In the genomic region with DNA sequence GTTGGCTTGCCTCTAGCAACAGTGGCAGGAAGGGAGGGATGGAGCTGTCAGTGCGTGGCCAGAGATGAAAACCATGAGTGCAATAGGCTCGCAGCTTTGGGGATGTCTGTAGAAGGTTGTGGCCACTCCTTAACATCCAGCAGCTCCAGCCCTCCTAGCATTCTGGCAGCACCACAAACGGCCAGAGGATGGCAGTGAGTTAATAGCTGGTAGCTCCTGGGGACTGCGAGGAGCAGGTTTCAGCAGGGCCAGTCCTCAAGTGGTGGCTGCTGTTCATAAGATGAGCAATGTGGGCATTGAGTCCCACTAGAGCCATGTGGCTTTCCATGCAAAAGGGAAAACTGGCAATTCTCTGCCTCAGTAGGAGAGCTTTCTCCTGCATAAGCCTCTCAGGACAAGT, we compare ENCODE assay signal across 8 mouse cellular contexts. TPM values are rescaled to one million over a fixed set of nuclear protein-coding genes. Genes with fewer than 3 reads are reported as not detected.
DNase-seq lines count a peak whose midpoint lies in the region; ATAC-seq lines count a peak whose summit lies in the region.
"Had no signal": no experiment of that assay in that cellular context is flagged by ENCODE, and none has a peak within 500 bp of the region (broad histone marks: within the 10 kb centered on the region; RNA-seq: fewer than 3 reads in every experiment).

No protein-coding gene starts in this region.

- H3K9ac ChIP-seq in intestine, embryonic 15.5 days: no peak overlapping the region
- no peak overlapping the region for H3K9ac ChIP-seq in intestine, embryonic 16.5 days (ENCODE audit: low read depth, low read length)
- H3K9ac ChIP-seq in heart, embryonic 16.5 days (ENCODE audit: low read length): no peak overlapping the region
- no peak overlapping the region for H3K9ac ChIP-seq in kidney, embryonic 15.5 days

- H3K27me3 ChIP-seq in intestine, embryonic 15.5 days (replicated peaks): 0 out of 2 replicates have a peak, but pooled peaks cover 2% of the 10 kb centered on the region
- H3K27me3 ChIP-seq in intestine, embryonic 16.5 days (replicated peaks; ENCODE audit: control insufficient read depth, insufficient read depth, low read length): no peaks in the 10 kb centered on the region
- H3K27me3 ChIP-seq in heart, embryonic 16.5 days (ENCODE audit: control insufficient read depth, insufficient read depth, low read length): no peaks in the 10 kb centered on the region
- 0 out of 2 replicates have a peak, but pooled peaks cover 3% of the 10 kb centered on the region for H3K27me3 ChIP-seq in kidney, embryonic 15.5 days

- H3K36me3 ChIP-seq in intestine, embryonic 15.5 days: no peaks in the 10 kb centered on the region
- no peaks in the 10 kb centered on the region for H3K36me3 ChIP-seq in intestine, embryonic 16.5 days (ENCODE audit: control insufficient read depth, insufficient read depth, low read length)
- H3K36me3 ChIP-seq in heart, embryonic 16.5 days (ENCODE audit: control insufficient read depth, insufficient read depth): no peaks in the 10 kb centered on the region
- no peaks in the 10 kb centered on the region for H3K36me3 ChIP-seq in kidney, embryonic 15.5 days

- H3K27ac ChIP-seq in intestine, embryonic 15.5 days: no peak overlapping the region
- H3K27ac ChIP-seq in intestine, embryonic 16.5 days (ENCODE audit: low read length): no peak overlapping the region
- no peak overlapping the region for H3K27ac ChIP-seq in heart, embryonic 16.5 days (ENCODE audit: low read length)
- H3K27ac ChIP-seq in kidney, embryonic 15.5 days: no peak overlapping the region

- H3K4me1 ChIP-seq in intestine, embryonic 15.5 days (replicated peaks): no peaks in the 10 kb centered on the region
- H3K4me1 ChIP-seq in intestine, embryonic 16.5 days (ENCODE audit: control insufficient read depth, insufficient read depth, low read length): no peaks in the 10 kb centered on the region
- H3K4me1 ChIP-seq in heart, embryonic 16.5 days (ENCODE audit: control insufficient read depth, insufficient read depth, low read length): peaks cover 21% of the 10 kb centered on the region
- H3K4me1 ChIP-seq in kidney, embryonic 15.5 days: 0 out of 2 replicates have a peak, but pooled peaks cover 4% of the 10 kb centered on the region

- no peak overlapping the region for H3K4me3 ChIP-seq in intestine, embryonic 15.5 days (replicated peaks)
- H3K4me3 ChIP-seq in intestine, embryonic 16.5 days (ENCODE audit: low read length): no peak overlapping the region
- H3K4me3 ChIP-seq in heart, embryonic 16.5 days (ENCODE audit: low read length): no peak overlapping the region
- H3K4me3 ChIP-seq in kidney, embryonic 15.5 days (replicated peaks): no peak overlapping the region

- no peak overlapping the region for H3K4me2 ChIP-seq in intestine, embryonic 15.5 days (replicated peaks)
- no peak overlapping the region for H3K4me2 ChIP-seq in intestine, embryonic 16.5 days (ENCODE audit: low read depth, low read length)
- H3K4me2 ChIP-seq in heart, embryonic 16.5 days (ENCODE audit: low read depth, low read length): no peak overlapping the region
- H3K4me2 ChIP-seq in kidney, embryonic 15.5 days: no peak overlapping the region

- 0 out of 2 replicates have a peak, but pooled peaks have one; percentile 44 for ATAC-seq in intestine, embryonic 15.5 days
- no peak for ATAC-seq in intestine, embryonic 16.5 days
- peak; percentile 82 for ATAC-seq in heart, embryonic 16.5 days (replicated peaks; ENCODE audit: extremely low read depth, insufficient read depth, low FRiP score)
- ATAC-seq in erythroid progenitor cell, adult 5-6 weeks (replicated peaks; ENCODE audit: low FRiP score, poor library complexity, severe bottlenecking): no peak
- ATAC-seq in kidney, embryonic 15.5 days (replicated peaks; ENCODE audit: low FRiP score): no peak

- WGBS in intestine, embryonic 15.5 days: 8% methylated on average over 4 of the region's 4 CpGs
- WGBS in intestine, embryonic 16.5 days: 8% methylated on average over 4 of the region's 4 CpGs
- WGBS in heart, embryonic 16.5 days: 5% methylated on average over 4 of the region's 4 CpGs
- 6% methylated on average over 4 of the region's 4 CpGs for WGBS in kidney, embryonic 15.5 days

- DNase-seq in A20 (ENCODE audit: low read depth, low spot score): peak; percentile 6
- peak; percentile 8 for DNase-seq in Muller cell, postnatal 12 days (ENCODE audit: inconsistent ontology term)
- DNase-seq: lung, adult 2 months had no signal

- no peaks in the 10 kb centered on the region for H3K9me3 ChIP-seq in intestine, embryonic 15.5 days
- no peaks in the 10 kb centered on the region for H3K9me3 ChIP-seq in intestine, embryonic 16.5 days (ENCODE audit: control insufficient read depth, low read length)
- no peaks in the 10 kb centered on the region for H3K9me3 ChIP-seq in heart, embryonic 16.5 days (replicated peaks; ENCODE audit: control insufficient read depth, low read length)
- H3K9me3 ChIP-seq in kidney, embryonic 15.5 days (replicated peaks): no peaks in the 10 kb centered on the region

RNA-seq across cellular contexts. Expression of gene Gata5, which starts 24.6 kb away (rescaled TPM):
- 8.6 and 8.8 TPM in 2 replicates for polyA plus RNA-seq in intestine, embryonic 15.5 days (2015; fragmentation: Nextera tagmentation; extraction: Ambion mirVana)
- 10.3 and 11.6 TPM in 2 replicates for polyA plus RNA-seq in intestine, embryonic 16.5 days (2015; fragmentation: Nextera tagmentation; extraction: Ambion mirVana)
- 3.9 and 5.7 TPM in 2 replicates for polyA plus RNA-seq in heart, embryonic 16.5 days (2015; fragmentation: Nextera tagmentation; extraction: Ambion mirVana)
- not detected in 2 replicates for total RNA-seq in erythroid progenitor cell, adult 5-6 weeks (2015; ENCODE audit: low replicate concordance)
- total RNA-seq in erythroid progenitor cell, adult 5-6 weeks (2017; ENCODE audit: low replicate concordance): not detected in 2 replicates
- 3.0 and 4.7 TPM in 2 replicates for polyA plus RNA-seq in kidney, embryonic 15.5 days (2015; fragmentation: Nextera tagmentation; extraction: Ambion mirVana)

Comparison
In these comparisons a context has a peak if more than half of its experiments do, and no peak if none do; other contexts are left out.
1. ATAC-seq: peak in intestine, embryonic 15.5 days (single experiment) and heart, embryonic 16.5 days (single experiment); none in intestine, embryonic 16.5 days (single experiment), erythroid progenitor cell, adult 5-6 weeks (single experiment) and kidney, embryonic 15.5 days (single experiment).